Mouse (Mus musculus) thymus, adult 2 months (tissue): ENCODE data around the gene Col4a4. TPM values are rescaled to one million over a fixed set of nuclear protein-coding genes. Genes with fewer than 3 reads are reported as not detected.

Experiments
- DNase-seq: peaks from one replicate; pipeline ENCODE4 v3.0.0; 2021
- H3K27ac ChIP-seq: fragments of 200-500 bp; 2 replicates; pipeline ENCODE4 v1.5.1; 2012; ENCODE audit warnings: low read length, control low read depth; ENCODE audit not compliant: control insufficient read depth, insufficient read depth
- H3K27me3 ChIP-seq: fragments of 200-500 bp; 2 replicates; pipeline ENCODE4 v1.6.1; 2012; ENCODE audit warnings: mild to moderate bottlenecking, low read length, moderate library complexity, mixed read lengths; ENCODE audit not compliant: control insufficient read depth, insufficient read depth
- H3K36me3 ChIP-seq: fragments of 200-500 bp; 2 replicates; pipeline ENCODE4 v1.6.1; 2012; ENCODE audit warnings: mild to moderate bottlenecking, low read length, moderate library complexity; ENCODE audit not compliant: control insufficient read depth, insufficient read depth
- H3K4me1 ChIP-seq: fragments of 200-500 bp; replicated peaks from 2 replicates; pipeline ENCODE4 v1.6.1; 2012; ENCODE audit warnings: low read length; ENCODE audit not compliant: control insufficient read depth, insufficient read depth
- H3K4me3 ChIP-seq: fragments of 200-500 bp; 2 replicates; pipeline ENCODE4 v1.5.1; 2012; ENCODE audit warnings: mild to moderate bottlenecking, low read length, control low read depth, moderate library complexity; ENCODE audit not compliant: control insufficient read depth, insufficient read depth
- CTCF ChIP-seq: fragments of 200-500 bp; IDR thresholded peaks from 2 replicates; pipeline ENCODE4 v1.5.1; 2012; ENCODE audit warnings: mild to moderate bottlenecking, control low read depth, low read length, moderate library complexity, borderline replicate concordance; ENCODE audit not compliant: control insufficient read depth, poor library complexity, insufficient read depth; ENCODE audit errors: extremely low read depth
- POLR2A ChIP-seq: fragments of 200-500 bp; IDR thresholded peaks from 2 replicates; pipeline ENCODE4 v1.6.1; 2012; ENCODE audit warnings: mild to moderate bottlenecking, low read length, control low read depth, moderate library complexity; ENCODE audit not compliant: control insufficient read depth, poor library complexity, insufficient read depth; ENCODE audit errors: extremely low read depth
- WGBS: fragments of 180-500 bp; shearing (Covaris S2); methylation state at CpG from one replicate; pipeline ENCODE4 v1.1.7; 2018; 5-methylcytosine and 5-hydroxymethylcytosine counted together
- polyA plus RNA-seq: library from polyadenylated mRNA; depleted of rRNA; stranded (reverse); fragments of >200 nt; gene quantifications from 2 replicates; pipeline ENCODE4 v1.2.3, GENCODE M21; 2012; rRNA removed

The Col4a4 gene
- 0.08 and 0.23 TPM in 2 replicates for polyA plus RNA-seq

DNA sequence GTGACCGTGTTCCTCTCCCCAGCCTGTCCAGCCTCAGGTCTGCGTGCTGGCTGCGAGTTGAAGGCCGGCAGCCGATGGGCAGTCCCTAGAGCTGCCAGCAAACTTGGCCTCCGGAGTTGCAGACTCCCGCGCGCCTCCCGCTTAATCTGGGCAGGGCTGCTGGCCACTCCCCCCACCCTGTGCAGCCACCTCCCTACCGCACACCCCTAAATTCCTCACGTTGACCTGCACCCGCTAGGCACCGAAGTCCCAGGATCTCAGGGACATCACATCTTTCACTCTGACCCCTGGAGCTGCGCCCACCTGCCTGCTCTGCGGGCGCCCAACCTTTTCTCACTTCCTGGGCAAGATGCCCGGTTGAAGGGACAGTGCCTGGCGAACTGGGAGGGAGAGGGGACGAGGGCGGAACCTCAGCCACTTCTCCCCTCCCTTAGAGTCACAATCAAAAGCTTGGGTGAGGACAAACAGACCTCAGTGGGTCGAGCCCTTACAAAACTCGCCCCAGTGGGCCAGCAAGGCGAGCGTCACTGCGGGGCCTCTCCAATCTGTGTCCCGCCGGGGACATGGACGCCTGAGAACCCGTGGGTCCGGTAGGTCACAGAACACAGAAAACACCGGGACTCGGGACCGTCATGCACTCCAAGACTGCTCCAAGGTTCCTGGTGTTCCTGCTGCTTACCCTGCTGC, at the start of gene Col4a4, which contains the start of gene Col4a3:
Gene Col4a4, minus strand, starts transcription at position 137 of the 687 bp plus-strand sequence.
Gene Col4a3, plus strand, starts transcription at position 209 of the 687 bp plus-strand sequence.
- H3K4me3 ChIP-seq, result no peak within 1 kb of the TSS
- WGBS, result 9% methylated on average over 34 of the region's 34 CpGs
- no peaks in the 10 kb centered on the region for H3K4me1 ChIP-seq
- no peaks in the 10 kb centered on the region for H3K36me3 ChIP-seq
- no peak for DNase-seq
- no peaks in the 10 kb centered on the region; the same call in 1 of the 2 replicates for H3K27me3 ChIP-seq
- no peak within 1 kb of the TSS for H3K27ac ChIP-seq
- TF ChIP-seq POLR2A (no peak), CTCF (no peak)

GRCm38 (mm10) chr1:82636321-82636720, 49.7 kb upstream of the Col4a4 start:
- Histone ChIP-seq H3K27me3 (no peaks in the 10 kb centered on the region), H3K36me3 (no peaks in the 10 kb centered on the region), H3K27ac (no peak overlapping the region), H3K4me1 (no peaks in the 10 kb centered on the region), H3K4me3 (no peak overlapping the region)
- TF ChIP-seq CTCF (no peak), POLR2A (no peak)
- DNase-seq, result no peak
- WGBS, result 55% methylated on average over 4 of the region's 4 CpGs

GRCm38 (mm10) chr1:82635254-82635620, 48.6 kb upstream of the Col4a4 start:
- Histone ChIP-seq H3K27me3 (no peaks in the 10 kb centered on the region), H3K36me3 (no peaks in the 10 kb centered on the region), H3K4me3 (no peak overlapping the region), H3K27ac (no peak overlapping the region), H3K4me1 (no peaks in the 10 kb centered on the region)
- 87% methylated on average over 9 of the region's 9 CpGs for WGBS
- no peak for DNase-seq
- no peak for TF ChIP-seq POLR2A
- TF ChIP-seq CTCF, result no peak

DNA sequence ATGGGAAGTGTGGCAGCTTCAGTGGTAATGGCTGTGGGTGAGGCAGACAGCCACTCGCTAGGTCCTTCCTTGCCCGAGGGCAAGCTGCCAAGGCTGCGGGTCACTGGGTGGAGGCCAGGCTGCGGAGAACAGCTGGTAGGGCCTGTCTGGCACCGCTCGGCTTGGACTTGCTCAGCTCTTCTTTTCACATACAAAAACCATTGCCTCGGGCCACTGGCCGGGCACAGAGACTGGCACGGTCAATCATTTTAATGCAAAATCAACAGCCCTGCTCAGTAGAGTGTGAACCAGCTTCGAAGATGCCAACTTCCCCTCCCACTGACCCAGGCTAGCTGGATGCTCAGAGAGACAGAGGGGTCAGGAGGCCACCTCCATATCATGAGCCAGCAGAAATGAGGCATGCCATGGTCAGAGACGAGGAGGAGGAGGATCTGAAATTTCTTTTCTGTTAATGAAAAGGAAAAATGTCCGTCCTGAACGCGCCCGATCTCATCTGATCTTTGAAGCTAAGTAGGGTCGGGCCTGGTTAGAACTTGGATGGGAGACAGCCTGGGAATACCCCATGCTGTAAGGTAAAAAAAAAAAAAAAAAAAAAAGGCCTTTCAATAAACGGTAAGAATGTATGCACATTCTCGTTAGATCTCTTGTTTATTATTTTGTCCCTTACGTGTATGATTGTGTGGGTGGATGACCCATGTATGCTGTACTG, 48.0 kb upstream of the Col4a4 start:
- WGBS, result 87% methylated on average over 19 of the region's 19 CpGs
- Histone ChIP-seq H3K36me3 (no peaks in the 10 kb centered on the region), H3K4me3 (no peak overlapping the region), H3K27ac (no peak overlapping the region), H3K4me1 (no peaks in the 10 kb centered on the region), H3K27me3 (no peaks in the 10 kb centered on the region)
- TF ChIP-seq POLR2A (no peak), CTCF (no peak)
- DNase-seq, result no peak

GRCm38 (mm10) chr1:82631169-82631792, 44.6 kb upstream of the Col4a4 start:
- TF ChIP-seq POLR2A, result no peak
- no peak for TF ChIP-seq CTCF
- no peak for DNase-seq
- Histone ChIP-seq H3K4me1 (no peaks in the 10 kb centered on the region), H3K36me3 (no peaks in the 10 kb centered on the region), H3K4me3 (no peak overlapping the region), H3K27ac (no peak overlapping the region), H3K27me3 (no peaks in the 10 kb centered on the region)
- WGBS, result 78% methylated on average over 6 of the region's 6 CpGs

- Histone ChIP-seq H3K27me3 (no peaks in the 10 kb centered on the region), H3K36me3 (no peaks in the 10 kb centered on the region), H3K27ac (no peak overlapping the region), H3K4me3 (no peak overlapping the region), H3K4me1 (no peaks in the 10 kb centered on the region)
- TF ChIP-seq POLR2A (no peak), CTCF (no peak)
- WGBS, result 90% methylated on average over 5 of the region's 5 CpGs
- DNase-seq, result no peak
Measured at GRCm38 (mm10) chr1:82629495-82629894, 42.8 kb upstream of the Col4a4 start.

GRCm38 (mm10) chr1:82627652-82628051, 41.0 kb upstream of the Col4a4 start:
- no peaks in the 10 kb centered on the region for H3K27me3 ChIP-seq
- no peaks in the 10 kb centered on the region for H3K4me1 ChIP-seq
- 83% methylated on average over 4 of the region's 4 CpGs for WGBS
- no peak for TF ChIP-seq POLR2A
- no peak for TF ChIP-seq CTCF
- H3K27ac ChIP-seq, result no peak overlapping the region
- H3K4me3 ChIP-seq, result no peak overlapping the region
- no peak for DNase-seq
- H3K36me3 ChIP-seq, result no peaks in the 10 kb centered on the region
